Mouse (Mus musculus) myocyte (in vitro differentiated cells): ENCODE measurements at regions not wholly inside any gene's neighbourhood (a gene's known extent, or its start where the extent isn't known, plus 50 kb on each side); places are given as distances from the start of the nearest gene placed in this dataset.

Source experiments
- H3K27me3 ChIP-seq: one replicate; pipeline ENCODE4 v1.6.1; 2011; ENCODE audit not compliant: control insufficient read depth, insufficient read depth, insufficient read length
- H3K36me3 ChIP-seq: one replicate; pipeline ENCODE4 v1.6.1; 2011; ENCODE audit not compliant: control insufficient read depth, insufficient read depth
- H3K4me2 ChIP-seq: one replicate; pipeline ENCODE4 v1.6.1; 2011; ENCODE audit warnings: low read depth, control low read depth
- H3K4me3 ChIP-seq: one replicate; pipeline ENCODE4 v1.5.1; 2011; ENCODE audit warnings: mild to moderate bottlenecking, control low read depth, moderate library complexity
- H3K79me2 ChIP-seq: one replicate; pipeline ENCODE4 v1.6.1; 2011; ENCODE audit not compliant: control insufficient read depth, insufficient read depth
- H3ac ChIP-seq: one replicate; pipeline ENCODE4 v1.6.1; 2011; ENCODE audit not compliant: control insufficient read depth, insufficient read length
- CEBPB ChIP-seq: IDR thresholded peaks from 2 replicates; pipeline ENCODE4 v1.6.1; 2011; ENCODE audit warnings: mild to moderate bottlenecking, moderate library complexity; ENCODE audit not compliant: poor library complexity, insufficient read depth, severe bottlenecking
- E2F4 ChIP-seq: IDR thresholded peaks from one replicate; pipeline ENCODE4 v1.6.1; 2011; ENCODE audit warnings: mild to moderate bottlenecking, control low read depth, moderate library complexity; ENCODE audit not compliant: insufficient read depth
- MAX ChIP-seq: IDR thresholded peaks from one replicate; pipeline ENCODE4 v1.6.1; 2011; ENCODE audit warnings: low read depth, mild to moderate bottlenecking, control low read depth
- MYOD1 ChIP-seq, 3 experiments: IDR thresholded peaks; one replicate each; pipeline ENCODE4 v1.6.1; 2011; ENCODE audit warnings: control low read depth in 2 of 3, low read depth in 2 of 3, mild to moderate bottlenecking in 2 of 3, moderate library complexity in 1 of 3; ENCODE audit not compliant: insufficient read length in 2 of 3, control insufficient read depth in 1 of 3
- MYOG ChIP-seq, 3 experiments: IDR thresholded peaks; one replicate each; pipeline ENCODE4 v1.6.1; 2011; ENCODE audit warnings: control low read depth in 2 of 3, low read depth in 2 of 3, mild to moderate bottlenecking in 2 of 3; ENCODE audit not compliant: insufficient read length in 2 of 3, control insufficient read depth in 1 of 3, insufficient read depth in 1 of 3
- POLR2A ChIP-seq: IDR thresholded peaks from one replicate; pipeline ENCODE4 v1.6.1; 2011; ENCODE audit warnings: low read depth, mild to moderate bottlenecking, control low read depth, moderate library complexity; ENCODE audit not compliant: insufficient read length
- POLR2AphosphoS2 ChIP-seq: IDR thresholded peaks from one replicate; pipeline ENCODE4 v1.6.1; 2011; ENCODE audit warnings: low read depth, control low read depth; ENCODE audit not compliant: insufficient read length
- REST ChIP-seq: IDR thresholded peaks from one replicate; pipeline ENCODE4 v1.6.1; 2011; ENCODE audit warnings: mild to moderate bottlenecking, control low read depth, moderate library complexity; ENCODE audit not compliant: insufficient read depth, insufficient read length
- SRF ChIP-seq: IDR thresholded peaks from one replicate; pipeline ENCODE4 v1.6.1; 2011; ENCODE audit warnings: low read depth; ENCODE audit not compliant: control insufficient read depth, insufficient read length
- TCF12 ChIP-seq: IDR thresholded peaks from one replicate; pipeline ENCODE4 v1.6.1; 2011; ENCODE audit warnings: mild to moderate bottlenecking, control low read depth; ENCODE audit not compliant: poor library complexity, insufficient read depth, severe bottlenecking
- TCF3 ChIP-seq: IDR thresholded peaks from one replicate; pipeline ENCODE4 v1.6.1; 2011; ENCODE audit warnings: low read depth, control low read depth; ENCODE audit not compliant: insufficient read length
- USF1 ChIP-seq: IDR thresholded peaks from one replicate; pipeline ENCODE4 v1.6.1; 2011; ENCODE audit warnings: low read depth, mild to moderate bottlenecking, control low read depth, moderate library complexity

DNA sequence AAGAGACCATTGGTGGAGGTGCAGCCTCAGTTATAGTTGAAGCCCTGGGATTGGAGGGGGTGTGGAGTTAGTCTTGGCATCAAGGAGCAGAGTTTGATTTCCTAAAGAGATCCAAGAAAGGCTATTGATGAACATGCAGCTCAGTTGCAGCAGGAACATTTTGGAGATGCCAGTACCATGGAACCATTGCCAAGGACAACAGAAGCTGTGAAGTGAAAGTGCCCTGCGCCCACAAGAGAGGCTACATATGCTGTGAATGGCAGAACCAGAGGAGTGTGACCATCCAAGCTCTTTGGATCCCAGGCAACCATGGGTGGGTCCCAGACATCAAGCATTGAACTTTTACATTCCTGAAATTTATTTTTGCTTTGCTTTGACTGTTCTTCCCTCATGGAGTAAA lies 539.2 kb upstream of the Mpdz start:
- H3K4me2 ChIP-seq = no peak overlapping the region
- no peaks in the 10 kb centered on the region for H3K36me3 ChIP-seq
- H3K79me2 ChIP-seq = no peaks in the 10 kb centered on the region
- no peak for TF ChIP-seq POLR2A
- no peak for TF ChIP-seq SRF
- no peak for TF ChIP-seq TCF12
- no peak for TF ChIP-seq TCF3
- no peak for TF ChIP-seq REST
- TF ChIP-seq MYOD1 (IDR thresholded peaks at IDR 0.05; ENCODE audit: control insufficient read depth in 1 of 3, insufficient read length in 2 of 3, low read depth in 2 of 3) = no peak
- TF ChIP-seq MYOG (IDR thresholded peaks at IDR 0.05; ENCODE audit: control insufficient read depth in 1 of 3, insufficient read depth in 1 of 3, insufficient read length in 2 of 3, low read depth in 2 of 3) = no peak
- no peaks in the 10 kb centered on the region for H3K27me3 ChIP-seq
- H3K4me3 ChIP-seq = no peak overlapping the region
- no peak overlapping the region for H3ac ChIP-seq

DNA sequence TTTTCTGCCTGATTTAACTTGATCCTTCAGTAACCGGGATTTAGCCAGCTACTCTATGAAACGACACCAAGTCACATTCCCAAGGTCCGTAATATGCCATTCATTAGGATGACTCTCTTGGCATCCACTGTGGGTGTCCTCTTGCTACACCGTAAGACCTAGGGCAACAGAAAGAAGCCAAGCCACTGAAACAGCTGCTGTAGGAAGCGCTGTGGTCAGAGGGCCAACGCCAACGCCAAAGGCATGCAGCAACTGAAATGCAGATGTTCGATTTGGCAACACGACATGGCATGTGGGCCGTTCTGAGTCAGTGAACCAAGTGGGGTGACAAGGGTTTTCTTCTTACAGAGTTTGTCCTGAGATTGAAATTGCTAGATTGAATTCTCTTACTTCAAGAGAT lies 527.9 kb upstream of the Mpdz start:
- Histone ChIP-seq H3ac (no peak overlapping the region), H3K36me3 (no peaks in the 10 kb centered on the region), H3K4me3 (no peak overlapping the region), H3K4me2 (peak overlapping the region; percentile 70), H3K79me2 (no peaks in the 10 kb centered on the region), H3K27me3 (no peaks in the 10 kb centered on the region)
- peak; percentile 70 to 99 (median 99) for TF ChIP-seq MYOD1 (IDR thresholded peaks at IDR 0.05; ENCODE audit: control insufficient read depth in 1 of 3, insufficient read length in 2 of 3, low read depth in 2 of 3)
- TF ChIP-seq TCF3 = peak; percentile 98
- peak; percentile 19 for TF ChIP-seq USF1
- no peak for TF ChIP-seq POLR2A
- peak; percentile 97 to 100 (median 98) for TF ChIP-seq MYOG (IDR thresholded peaks at IDR 0.05; ENCODE audit: control insufficient read depth in 1 of 3, insufficient read depth in 1 of 3, insufficient read length in 2 of 3, low read depth in 2 of 3)
- no peak for TF ChIP-seq REST
- TF ChIP-seq MAX = peak; percentile 62
- peak; percentile 88 for TF ChIP-seq CEBPB
- no peak for TF ChIP-seq E2F4
- no peak for TF ChIP-seq SRF
- peak; percentile 99 for TF ChIP-seq TCF12
- TF ChIP-seq POLR2AphosphoS2 = no peak

DNA sequence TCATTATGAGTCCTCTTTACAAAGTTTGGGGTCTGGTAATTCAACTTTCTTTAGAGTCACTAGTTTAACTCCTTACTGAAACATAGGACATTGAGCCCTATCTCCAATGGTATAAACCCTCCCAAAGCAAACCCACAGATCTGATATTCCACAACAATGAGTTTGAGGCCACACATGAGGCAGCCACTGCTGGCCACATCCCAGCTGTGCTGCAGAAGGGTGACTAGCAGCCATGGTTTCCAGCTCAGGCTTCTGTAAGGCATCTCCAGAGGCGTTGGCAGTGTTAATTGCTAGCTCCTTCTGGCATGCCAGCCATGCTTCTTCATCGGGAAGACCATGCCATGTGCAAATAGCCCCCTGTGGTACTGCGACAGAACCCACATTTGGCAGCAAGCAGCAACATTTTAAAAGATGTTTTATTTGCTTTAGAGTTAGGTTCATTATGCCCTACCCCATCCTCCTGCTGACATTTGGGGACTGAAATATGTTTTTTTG lies 527.1 kb upstream of the Mpdz start:
- no peaks in the 10 kb centered on the region for H3K79me2 ChIP-seq
- no peak overlapping the region for H3K4me3 ChIP-seq
- TF ChIP-seq MAX (no peak), MYOD1 (IDR thresholded peaks at IDR 0.05; ENCODE audit: control insufficient read depth in 1 of 3, insufficient read length in 2 of 3, low read depth in 2 of 3) (peak in 1 of 3 experiments; percentile 60), MYOG (IDR thresholded peaks at IDR 0.05; ENCODE audit: control insufficient read depth in 1 of 3, insufficient read depth in 1 of 3, insufficient read length in 2 of 3, low read depth in 2 of 3) (peak in 1 of 3 experiments; percentile 68)
- no peaks in the 10 kb centered on the region for H3K36me3 ChIP-seq
- peak overlapping the region; percentile 70 for H3K4me2 ChIP-seq
- H3ac ChIP-seq = no peak overlapping the region
- H3K27me3 ChIP-seq = no peaks in the 10 kb centered on the region

DNA sequence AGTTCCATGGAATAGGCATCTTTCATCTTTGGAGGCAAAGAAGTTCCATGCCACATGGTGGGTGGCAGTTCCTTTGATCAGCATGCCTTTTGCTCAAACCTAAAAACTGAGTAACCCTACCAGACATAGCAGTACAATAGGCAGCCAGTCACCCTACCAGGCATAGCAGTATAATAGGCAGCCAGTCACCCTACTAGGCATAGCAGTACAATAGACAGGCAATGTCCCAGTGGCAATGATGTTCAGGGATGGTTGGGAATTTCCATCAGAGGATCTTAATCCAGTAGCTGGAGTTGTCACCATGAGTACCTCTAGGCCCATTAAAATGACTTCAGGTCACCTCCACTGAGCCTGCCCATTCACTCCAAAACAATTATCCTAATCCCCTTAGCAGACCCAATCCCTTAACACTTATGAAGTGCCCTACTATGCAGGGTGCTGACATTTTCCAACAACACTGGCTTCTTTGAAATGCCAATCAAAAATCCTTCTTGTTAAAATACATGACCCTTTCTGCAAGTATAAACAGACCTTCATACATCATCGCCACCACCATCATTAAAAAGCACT lies 523.5 kb upstream of the Mpdz start:
- no peaks in the 10 kb centered on the region for H3K79me2 ChIP-seq

DNA sequence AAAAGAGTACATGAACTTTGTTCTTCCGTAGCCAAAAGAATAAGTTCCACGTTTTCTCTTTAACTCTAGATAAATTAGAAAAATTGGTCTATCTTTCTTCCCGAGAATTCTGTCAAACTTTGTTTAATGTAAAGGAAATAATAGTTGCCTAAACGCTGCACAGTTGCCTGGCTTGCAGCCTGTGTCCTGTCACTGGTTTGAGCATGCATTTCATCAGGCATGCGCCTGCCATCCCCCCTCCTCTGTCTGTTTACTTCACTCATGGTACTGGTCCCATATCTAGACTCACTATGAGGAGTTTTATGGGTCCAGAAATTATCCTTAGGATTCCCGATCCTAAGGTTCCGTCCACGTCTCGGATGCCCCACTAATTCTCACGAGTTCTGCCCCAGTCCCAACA lies 520.5 kb upstream of the Mpdz start:
- Histone ChIP-seq H3K4me3 (no peak overlapping the region), H3K27me3 (no peaks in the 10 kb centered on the region), H3ac (no peak overlapping the region), H3K79me2 (no peaks in the 10 kb centered on the region), H3K4me2 (no peak overlapping the region), H3K36me3 (no peaks in the 10 kb centered on the region)
- TF ChIP-seq MYOD1 (IDR thresholded peaks at IDR 0.05; ENCODE audit: control insufficient read depth in 1 of 3, insufficient read length in 2 of 3, low read depth in 2 of 3) = no peak
- no peak for TF ChIP-seq SRF
- no peak for TF ChIP-seq POLR2AphosphoS2
- no peak for TF ChIP-seq MAX
- no peak for TF ChIP-seq POLR2A
- TF ChIP-seq MYOG (IDR thresholded peaks at IDR 0.05; ENCODE audit: control insufficient read depth in 1 of 3, insufficient read depth in 1 of 3, insufficient read length in 2 of 3, low read depth in 2 of 3) = no peak
- no peak for TF ChIP-seq CEBPB
- no peak for TF ChIP-seq TCF12
- TF ChIP-seq USF1 = no peak
- no peak for TF ChIP-seq TCF3
- TF ChIP-seq REST = no peak
- TF ChIP-seq E2F4 = no peak

More for the DNA sequence above, 523.5 kb upstream of the Mpdz start:
- Histone ChIP-seq H3K4me2 (no peak overlapping the region), H3K36me3 (no peaks in the 10 kb centered on the region), H3K27me3 (no peaks in the 10 kb centered on the region), H3ac (no peak overlapping the region), H3K4me3 (no peak overlapping the region)
- TF ChIP-seq POLR2AphosphoS2 (no peak), TCF12 (no peak)
